Mouse (Mus musculus): Measurements from ENCODE around the gene Tmc3.

Gene Tmc3

DNA sequence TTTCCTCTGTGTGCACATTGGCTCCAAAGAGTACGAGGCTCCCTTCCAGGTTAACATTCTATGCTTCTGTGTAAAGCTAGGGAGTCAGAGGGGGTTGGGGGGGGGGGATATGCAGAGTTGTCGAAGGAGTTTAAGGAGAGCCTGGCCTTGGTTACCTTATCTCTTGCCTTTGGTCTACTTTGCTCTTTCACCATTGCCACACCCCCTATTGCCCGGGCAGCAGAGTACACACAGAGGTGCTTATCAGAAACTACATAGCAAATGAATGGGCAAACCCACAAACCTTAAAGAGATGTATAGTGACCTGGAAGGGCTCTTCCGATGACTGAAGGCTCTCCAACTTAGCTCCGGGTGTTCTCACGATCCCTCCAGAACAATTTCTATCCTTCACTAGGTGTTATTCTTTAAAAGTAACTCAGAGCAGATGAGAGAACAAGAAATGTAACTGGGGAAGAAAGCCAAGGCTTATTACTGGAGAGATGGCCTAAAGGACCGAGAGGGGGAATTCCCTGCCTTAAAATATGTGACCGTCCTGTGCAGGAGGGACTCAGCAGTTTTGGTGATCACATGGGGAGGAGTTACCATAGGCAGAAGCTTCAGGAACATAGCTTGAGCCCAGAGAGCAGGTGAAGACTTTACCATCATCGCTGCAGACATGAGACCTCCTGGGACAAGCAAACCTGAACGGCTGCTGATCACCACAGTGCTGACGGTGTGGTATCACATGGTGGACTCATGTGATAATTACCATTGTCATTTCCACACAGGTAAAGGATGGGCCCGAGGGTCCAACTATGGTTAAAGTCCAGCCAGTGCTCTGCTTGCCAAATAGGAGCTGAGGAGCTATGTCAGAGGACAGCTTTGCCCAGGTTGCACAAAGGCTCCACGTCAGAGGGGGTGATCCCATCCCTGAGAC is 14.5 kb downstream of the Tmc3 start:
- DNase-seq (ENCODE audit: low spot score in 2 of 2), result no peak

GRCm38 (mm10) chr7:83599913-83600286 is 15.2 kb downstream of the Tmc3 start:
- DNase-seq (ENCODE audit: low spot score in 2 of 2), result peak; percentile 14 to 24

GRCm38 (mm10) chr7:83604180-83604944 is 19.6 kb downstream of the Tmc3 start:
- no peak for DNase-seq (ENCODE audit: low spot score in 2 of 2)

DNA sequence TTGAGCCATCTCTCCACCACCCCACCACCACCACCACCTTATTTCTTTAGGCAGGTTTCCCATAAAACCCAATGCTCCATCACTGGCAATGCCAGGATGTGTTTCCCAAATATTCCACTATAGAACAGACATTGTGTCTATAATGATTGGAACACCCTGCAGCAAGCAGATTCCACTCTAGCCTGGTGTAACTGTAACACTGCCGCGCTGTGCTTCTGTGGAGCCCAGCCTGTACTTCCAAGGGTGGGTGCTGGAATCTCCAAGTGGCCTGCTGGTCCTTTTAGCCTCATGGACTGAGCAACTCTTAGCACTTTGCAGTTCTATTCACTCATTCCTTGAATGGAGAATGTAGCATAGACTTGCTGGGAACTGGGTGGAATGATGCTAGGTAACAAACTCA is 22.1 kb downstream of the Tmc3 start:
- DNase-seq (ENCODE audit: low spot score in 2 of 2), result no peak

DNA sequence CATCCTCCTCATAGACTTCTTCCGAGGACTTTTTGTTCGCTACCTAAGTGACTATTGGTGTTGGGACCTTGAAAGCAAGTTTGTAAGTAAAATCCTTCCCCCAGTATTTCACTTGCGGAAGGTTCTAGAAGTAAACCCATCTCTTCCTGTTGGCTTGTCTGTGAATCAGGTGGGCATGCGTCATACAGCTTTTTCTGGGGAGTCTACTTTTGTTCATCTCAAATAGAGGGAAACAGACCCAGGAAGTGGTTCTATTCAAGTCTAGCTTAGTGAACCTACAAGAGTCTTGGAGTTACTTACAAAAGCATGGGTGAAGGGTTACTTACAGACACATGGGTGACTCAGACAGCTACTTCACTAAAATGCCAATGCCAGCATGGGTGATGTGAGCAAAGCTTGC is 25.2 kb downstream of the Tmc3 start:
- DNase-seq (ENCODE audit: low spot score in 2 of 2), result no peak

GRCm38 (mm10) chr7:83611886-83612285 is 27.2 kb downstream of the Tmc3 start:
- DNase-seq (ENCODE audit: low spot score in 2 of 2), result no peak

- DNase-seq (ENCODE audit: low spot score in 2 of 2), result no peak
Observed at GRCm38 (mm10) chr7:83615272-83615671, 30.5 kb downstream of the Tmc3 start.

- no peak for DNase-seq (ENCODE audit: low spot score in 2 of 2)
Observed at GRCm38 (mm10) chr7:83615815-83616214, 31.1 kb downstream of the Tmc3 start.

DNA sequence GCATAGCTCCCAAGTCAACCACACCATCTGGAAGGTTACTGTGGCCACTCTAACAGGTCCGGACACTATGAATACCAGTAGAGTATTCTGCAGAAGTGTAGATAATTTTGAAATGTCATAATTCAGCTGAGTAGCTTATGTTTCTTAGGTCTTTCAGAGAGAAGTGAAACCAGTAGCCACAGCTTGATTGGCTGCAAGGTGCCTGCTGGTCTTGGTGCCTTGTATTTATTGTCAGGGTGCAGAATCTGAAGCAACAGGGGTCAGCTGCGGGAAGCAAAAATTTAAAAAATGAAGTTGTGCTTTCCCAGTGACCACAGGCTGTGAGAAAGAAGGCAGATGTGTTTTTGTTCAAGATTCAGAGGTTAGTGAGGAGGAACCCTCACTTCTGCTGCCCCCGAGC is 31.5 kb downstream of the Tmc3 start:
- DNase-seq (ENCODE audit: low spot score in 2 of 2), result no peak

DNA sequence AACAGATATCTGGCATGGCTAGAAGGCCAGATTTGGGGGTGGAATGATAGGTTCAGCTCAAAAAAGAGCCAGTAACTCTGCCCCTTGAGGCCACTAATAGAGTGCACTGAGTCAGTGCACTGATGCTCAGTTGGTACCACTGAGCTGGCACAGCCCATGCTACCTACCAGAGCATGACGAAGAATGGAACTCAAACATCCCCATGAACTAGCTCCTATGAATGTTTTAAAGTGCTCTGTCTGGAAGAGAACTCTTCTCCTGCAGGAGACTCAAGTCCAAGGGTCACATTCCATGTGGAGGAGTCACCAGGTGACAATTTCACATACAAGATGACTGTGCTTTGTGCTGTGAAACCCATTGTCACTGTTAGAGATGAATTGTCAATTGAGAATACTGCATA is 34.0 kb downstream of the Tmc3 start:
- no peak for DNase-seq (ENCODE audit: low spot score in 2 of 2)

GRCm38 (mm10) chr7:83622582-83622981 is 37.9 kb downstream of the Tmc3 start:
- no peak for DNase-seq (ENCODE audit: low spot score in 2 of 2)

DNA sequence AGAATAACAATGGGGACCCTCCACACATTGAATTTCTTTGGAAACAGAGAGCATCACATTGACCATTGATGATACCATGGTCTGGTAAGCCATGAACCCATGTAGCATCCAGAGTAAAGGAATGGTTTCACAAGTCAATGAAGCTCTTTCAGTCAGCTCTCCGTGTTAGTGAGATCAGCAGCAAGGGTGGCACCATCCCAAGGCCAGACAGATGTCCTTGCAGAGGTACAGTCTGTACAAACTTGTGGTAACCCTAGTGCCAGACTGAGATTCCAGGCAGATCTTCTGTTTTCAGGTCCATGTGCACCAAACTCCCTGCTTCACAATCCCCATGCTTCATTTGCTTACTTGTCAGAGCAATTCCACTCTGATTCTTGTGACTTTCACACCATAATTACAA is 39.3 kb downstream of the Tmc3 start:
- DNase-seq (ENCODE audit: low spot score in 2 of 2), result no peak

DNA sequence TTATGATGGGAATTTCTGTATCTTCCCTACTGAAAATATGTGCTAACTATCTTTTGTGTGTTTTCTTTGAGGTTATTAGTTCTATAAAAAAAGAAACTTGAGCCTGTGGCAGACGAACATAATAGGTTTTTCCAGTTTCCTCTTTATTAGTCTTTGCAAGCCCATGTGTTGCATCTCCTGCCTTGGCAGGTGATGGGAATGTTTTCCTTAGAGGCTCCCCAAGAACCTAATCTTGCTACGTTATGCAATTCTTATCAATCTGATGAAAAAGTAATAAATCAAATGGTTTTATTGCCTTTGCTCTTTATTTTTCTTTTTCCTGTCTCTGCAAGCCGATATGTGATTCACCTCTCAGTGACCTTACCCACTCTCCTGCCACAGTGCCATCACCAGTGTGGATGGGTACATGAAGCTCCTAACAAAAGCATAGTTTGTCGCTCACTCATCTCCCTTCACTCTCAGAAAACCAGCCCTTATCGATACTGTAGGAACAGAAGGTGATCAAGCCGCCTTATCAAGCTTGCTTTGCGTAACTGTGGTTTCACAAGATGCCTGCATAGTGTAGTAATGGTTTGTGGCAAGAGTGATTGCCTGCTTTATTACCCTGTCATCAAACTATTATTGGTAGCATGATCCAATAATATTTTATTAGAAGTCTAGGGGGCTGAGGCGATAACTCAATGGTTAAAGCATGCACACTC is 42.0 kb downstream of the Tmc3 start:
- DNase-seq (ENCODE audit: low spot score in 2 of 2), result no peak

DNA sequence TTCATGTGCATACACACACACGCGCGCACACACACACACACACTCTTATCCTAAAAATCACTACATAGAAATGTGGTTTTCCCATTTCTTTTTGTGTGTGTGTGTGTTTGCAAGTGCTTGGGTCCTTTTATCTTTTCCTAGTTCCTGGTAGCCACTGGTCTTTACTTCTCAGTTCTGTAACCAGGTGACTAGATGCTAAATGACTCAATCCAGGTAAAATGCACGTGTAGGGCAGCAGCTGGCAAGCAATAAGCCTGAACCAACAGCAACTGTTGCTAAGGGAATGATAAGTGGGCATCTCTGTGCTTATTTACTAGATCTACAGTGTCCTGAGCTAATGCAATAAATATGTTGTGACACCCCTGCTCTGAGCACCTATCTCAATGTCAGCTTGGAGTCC is 42.6 kb downstream of the Tmc3 start:
- DNase-seq (ENCODE audit: low spot score in 2 of 2), result no peak

- no peak for DNase-seq (ENCODE audit: low spot score in 2 of 2)
Observed at GRCm38 (mm10) chr7:83631073-83631827, 46.5 kb downstream of the Tmc3 start.

DNA sequence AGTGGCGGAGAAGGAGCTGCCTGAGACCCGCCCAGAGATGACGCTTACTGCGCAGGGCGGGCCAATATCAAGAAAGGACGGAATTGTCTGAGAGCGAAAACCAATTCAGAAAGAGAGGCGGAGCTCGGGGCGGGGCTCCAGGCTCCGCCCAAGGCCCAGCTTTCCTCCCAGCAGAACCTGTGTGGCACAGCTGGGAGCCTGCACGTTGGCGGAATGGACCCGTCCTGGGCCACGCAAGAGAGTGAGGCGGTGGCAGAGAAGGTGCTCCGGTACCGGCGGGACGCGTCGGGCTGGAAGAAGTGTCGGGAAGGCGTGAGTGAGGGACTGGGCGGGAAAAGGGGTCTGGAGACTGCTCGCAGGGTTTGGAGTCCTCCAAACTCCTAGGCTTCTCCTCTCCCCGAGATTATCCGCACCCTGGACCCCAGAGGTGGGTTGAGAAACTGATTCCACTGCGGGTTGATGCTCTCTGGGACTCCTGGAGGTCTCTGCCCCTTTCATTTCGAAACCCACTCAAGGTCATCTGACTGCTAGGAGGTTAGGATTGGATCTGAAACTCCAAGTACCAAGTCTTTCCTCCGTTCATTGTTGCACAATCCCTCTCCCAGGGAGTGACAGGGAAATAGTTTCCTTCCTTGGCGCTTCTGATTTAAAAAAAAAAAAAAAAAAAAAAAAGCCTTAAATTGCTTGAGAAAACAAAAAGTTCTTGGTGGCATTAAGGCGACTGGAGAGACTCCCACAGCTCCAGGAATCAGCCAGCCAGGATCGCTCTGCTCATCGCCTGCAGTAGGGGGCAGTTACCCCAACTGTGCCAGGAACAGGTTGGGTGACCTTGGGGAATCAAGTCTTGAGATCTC is 47.3 kb downstream of the Tmc3 start, which contains the start of gene Stard5:
Gene Stard5 (plus strand): TSS at position 132 of the 854 bp plus-strand sequence.
- DNase-seq (ENCODE audit: low spot score in 2 of 2), result peak; percentile 86 to 90

- DNase-seq (ENCODE audit: low spot score in 2 of 2), result no peak
Observed at GRCm38 (mm10) chr7:83632682-83633120, 48.0 kb downstream of the Tmc3 start.

DNA sequence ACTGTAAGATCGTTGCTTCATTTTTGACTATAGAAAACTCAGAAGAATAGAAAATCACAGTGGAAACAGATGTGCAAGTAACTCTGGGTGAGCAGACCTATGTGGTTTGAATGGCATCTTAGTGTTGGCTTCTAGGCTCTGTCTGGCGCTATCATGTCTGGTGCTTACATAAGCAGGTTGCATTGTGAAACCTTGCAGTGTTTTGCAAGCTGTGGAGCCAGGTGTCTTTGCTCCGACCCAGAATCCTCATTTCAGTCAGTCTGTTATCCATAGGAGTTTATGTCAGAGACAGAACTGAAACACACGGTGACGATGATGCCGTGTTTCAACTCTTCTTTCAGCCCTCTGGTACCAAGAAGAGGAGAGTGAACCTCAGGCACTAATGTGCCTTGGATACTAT is 49.1 kb downstream of the Tmc3 start:
- no peak for DNase-seq (ENCODE audit: low spot score in 2 of 2)

DNA sequence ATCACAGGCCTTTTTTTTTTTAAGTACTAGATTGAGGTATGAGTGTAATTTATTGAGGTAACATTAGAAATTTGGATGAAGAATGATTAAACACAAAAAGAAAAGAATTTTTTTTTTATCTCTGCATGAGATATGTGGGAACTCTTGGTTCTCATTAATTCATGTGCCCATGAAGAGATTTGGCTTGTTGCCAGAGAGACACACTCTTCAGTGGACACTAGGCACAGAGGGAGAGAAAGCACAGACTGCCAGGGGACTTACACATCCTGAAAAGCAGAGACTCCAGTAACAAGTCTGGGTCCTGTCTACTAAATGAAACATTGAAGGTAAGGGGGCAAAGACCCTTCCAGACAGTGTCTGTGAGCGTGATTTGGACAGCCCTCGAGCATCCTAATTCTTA is 51.0 kb downstream of the Tmc3 start:
- DNase-seq (ENCODE audit: low spot score in 2 of 2), result no peak

DNA sequence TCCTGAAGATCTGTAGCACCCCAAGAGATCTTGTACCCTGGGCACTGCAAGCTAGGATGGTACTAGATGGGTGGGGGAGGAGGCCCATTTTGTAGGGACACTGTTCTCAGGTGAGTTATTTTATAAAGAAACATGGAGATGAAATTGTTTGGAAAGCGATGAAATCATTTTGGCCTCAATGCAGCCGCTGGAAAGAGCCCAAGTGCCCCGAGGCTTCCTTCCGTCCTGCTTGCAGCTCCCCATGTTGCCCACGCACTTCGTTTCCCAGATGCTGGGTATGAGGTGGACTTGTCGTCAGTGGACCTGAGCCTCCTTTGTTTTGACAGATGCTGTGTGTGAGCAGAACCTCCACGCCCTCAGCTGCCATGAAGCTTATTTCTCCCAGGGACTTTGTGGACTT is 51.7 kb downstream of the Tmc3 start:
- DNase-seq (ENCODE audit: low spot score in 2 of 2), result no peak

All from right cerebral cortex, adult 2 months (tissue).